8 mouse cellular contexts compared by ENCODE assay signal in the genomic region with DNA sequence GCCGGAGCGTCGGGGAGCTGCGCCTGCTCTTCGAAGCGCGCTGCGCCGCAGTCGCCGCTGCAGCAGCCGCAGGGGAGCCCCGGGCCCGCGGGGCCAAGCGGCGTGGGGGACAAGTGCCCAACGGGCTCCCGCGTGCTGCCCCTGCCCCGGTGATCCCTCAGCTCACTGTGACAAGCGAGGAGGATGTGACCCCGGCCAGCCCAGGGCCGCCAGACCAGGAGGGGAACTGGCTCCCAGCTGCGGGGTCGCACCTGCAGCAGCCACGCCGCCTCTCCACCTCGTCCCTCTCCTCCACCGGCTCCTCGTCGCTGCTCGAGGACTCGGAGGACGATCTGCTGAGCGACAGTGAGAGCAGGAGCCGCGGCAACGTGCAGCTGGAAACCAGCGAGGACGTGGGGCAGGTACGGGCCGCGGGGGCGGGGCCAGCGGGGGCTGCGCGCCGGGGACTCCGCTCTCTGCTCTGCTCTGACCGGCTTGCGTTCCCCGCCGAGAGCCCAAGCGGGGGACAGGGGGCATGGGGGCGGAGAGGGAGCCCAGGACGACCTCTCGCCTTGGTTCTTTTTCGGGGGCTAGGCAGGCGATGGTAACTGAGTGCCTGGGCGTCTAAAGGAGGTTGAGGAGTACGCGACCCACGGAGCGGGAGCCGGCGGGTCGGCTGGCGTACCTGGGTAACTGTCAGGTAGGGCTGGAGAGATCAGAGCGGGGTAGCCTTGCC. TPM values are rescaled to one million over a fixed set of nuclear protein-coding genes. Genes with fewer than 3 reads are reported as not detected.
DNase-seq lines count a peak whose midpoint lies in the region; ATAC-seq and TF ChIP-seq lines count a peak whose summit lies in the region.

No protein-coding gene starts in this region.

- no peaks in the 10 kb centered on the region; the same call in 1 of the 2 replicates for H3K4me1 ChIP-seq in cerebellum, adult 2 months (ENCODE audit: control insufficient read depth, insufficient read depth, low read length)
- H3K4me1 ChIP-seq in limb, embryonic 10.5 days = peaks cover 43% of the 10 kb centered on the region
- peaks cover 42% of the 10 kb centered on the region for H3K4me1 ChIP-seq in midbrain, embryonic 13.5 days (replicated peaks)
- H3K4me1 ChIP-seq in stomach, embryonic 16.5 days (ENCODE audit: control insufficient read depth, insufficient read depth, low read length) = peaks cover 21% of the 10 kb centered on the region

- H3K27me3 ChIP-seq in cerebellum, adult 2 months (ENCODE audit: control insufficient read depth, insufficient read depth, low read length) = peaks cover 14% of the 10 kb centered on the region; the same call in 1 of the 2 replicates
- H3K27me3 ChIP-seq in C2C12 (ENCODE audit: control insufficient read depth, insufficient read depth, insufficient read length) = no peaks in the 10 kb centered on the region
- peaks cover 90% of the 10 kb centered on the region for H3K27me3 ChIP-seq in limb, embryonic 10.5 days (ENCODE audit: low read depth, poor library complexity, severe bottlenecking)
- H3K27me3 ChIP-seq in midbrain, embryonic 13.5 days = peaks cover 64% of the 10 kb centered on the region
- peaks cover 19% of the 10 kb centered on the region for H3K27me3 ChIP-seq in stomach, embryonic 16.5 days (ENCODE audit: control insufficient read depth, insufficient read depth, low read length)

- peak overlapping the region; percentile 15 for H3ac ChIP-seq in C2C12 (ENCODE audit: control insufficient read depth, insufficient read length, low read depth)

- intact Hi-C loops in heart, postnatal 14 days (cut with DNase I) = loop anchor here (5.0 kb wide), 1 partner anchor 65 kb away; a partner anchor contains a TSS

- H3K27ac ChIP-seq in cerebellum, adult 2 months (ENCODE audit: insufficient read depth, low read length) = no peak overlapping the region
- H3K27ac ChIP-seq in limb, embryonic 10.5 days = peak overlapping the region; percentile 93
- H3K27ac ChIP-seq in midbrain, embryonic 13.5 days = no peak overlapping the region
- H3K27ac ChIP-seq in stomach, embryonic 16.5 days (ENCODE audit: low read length) = peak overlapping the region; percentile 86

- peak; percentile 47 for ATAC-seq in midbrain, embryonic 13.5 days
- no peak for ATAC-seq in stomach, embryonic 16.5 days (ENCODE audit: insufficient read depth, low FRiP score)

- DNase-seq in cerebellum, adult 2 months = no peak
- DNase-seq in cerebellum, adult 11 months = no peak
- peak; percentile 29 for DNase-seq in embryo, embryonic 10 days (ENCODE audit: low spot score)
- DNase-seq in heart, postnatal 14 days = peak; percentile 32 to 34
- peak; percentile 76 for DNase-seq in limb, embryonic 10.5 days (ENCODE audit: low spot score)

- TF ChIP-seq CTCF in cerebellum, adult 2 months (IDR thresholded peaks at IDR 0.05; ENCODE audit: borderline replicate concordance, insufficient read depth, low read depth, low read length) = no peak
- TF ChIP-seq CTCF in C2C12 (IDR thresholded peaks at IDR 0.05; ENCODE audit: control insufficient read depth, insufficient read depth, insufficient read length) = no peak

- 2% methylated on average over 70 of the region's 70 CpGs for WGBS in cerebellum, adult 2 months
- under 1% methylated on average over 70 of the region's 70 CpGs for WGBS in limb, embryonic 10.5 days
- WGBS in midbrain, embryonic 13.5 days = under 1% methylated on average over 49 of the region's 70 CpGs
- WGBS in stomach, embryonic 16.5 days = under 1% methylated on average over 70 of the region's 70 CpGs

- peak overlapping the region; percentile 64 for H3K9ac ChIP-seq in midbrain, embryonic 13.5 days (replicated peaks)
- peak overlapping the region; percentile 72 for H3K9ac ChIP-seq in stomach, embryonic 16.5 days (ENCODE audit: low read length)

- TF ChIP-seq POLR2A in cerebellum, adult 2 months (IDR thresholded peaks at IDR 0.05; ENCODE audit: borderline replicate concordance, insufficient read depth, low read length) = no peak

- H3K4me3 ChIP-seq in cerebellum, adult 2 months (replicated peaks; ENCODE audit: insufficient read depth, low read depth, low read length) = peak overlapping the region; percentile 42
- peak overlapping the region; percentile 29 for H3K4me3 ChIP-seq in C2C12 (ENCODE audit: insufficient read depth, poor library complexity, severe bottlenecking)
- peak overlapping the region; percentile 71 for H3K4me3 ChIP-seq in limb, embryonic 10.5 days
- peak overlapping the region; percentile 57 for H3K4me3 ChIP-seq in midbrain, embryonic 13.5 days (replicated peaks)
- peak overlapping the region; percentile 70 for H3K4me3 ChIP-seq in stomach, embryonic 16.5 days (replicated peaks; ENCODE audit: low read length)

- H3K9me3 ChIP-seq in limb, embryonic 10.5 days (replicated peaks) = no peaks in the 10 kb centered on the region
- no peaks in the 10 kb centered on the region for H3K9me3 ChIP-seq in midbrain, embryonic 13.5 days
- H3K9me3 ChIP-seq in stomach, embryonic 16.5 days (replicated peaks; ENCODE audit: control insufficient read depth, low read length) = no peaks in the 10 kb centered on the region

- H3K36me3 ChIP-seq in C2C12 (ENCODE audit: control insufficient read depth, insufficient read depth) = no peaks in the 10 kb centered on the region
- no peaks in the 10 kb centered on the region for H3K36me3 ChIP-seq in limb, embryonic 10.5 days
- H3K36me3 ChIP-seq in midbrain, embryonic 13.5 days = no peaks in the 10 kb centered on the region
- H3K36me3 ChIP-seq in stomach, embryonic 16.5 days (ENCODE audit: control insufficient read depth, insufficient read depth, low read length) = no peaks in the 10 kb centered on the region

- H3K4me2 ChIP-seq in midbrain, embryonic 13.5 days (replicated peaks) = peak overlapping the region; percentile 98
- H3K4me2 ChIP-seq in stomach, embryonic 16.5 days (ENCODE audit: low read depth, low read length) = peak overlapping the region; percentile 100

- no peaks in the 10 kb centered on the region for H3K79me3 ChIP-seq in C2C12 (ENCODE audit: low read depth)

- H3K79me2 ChIP-seq in C2C12 (ENCODE audit: control insufficient read depth, insufficient read depth) = no peaks in the 10 kb centered on the region

TF ChIP-seq in C2C12, 6 proteins besides CTCF, POLR2A, EP300 and RAD21:
- TF ChIP-seq USF1 (IDR thresholded peaks at IDR 0.05; ENCODE audit: low read depth) (no peak), MYOD1 (IDR thresholded peaks at IDR 0.05; ENCODE audit: control insufficient read depth, insufficient read length, low read depth) (no peak), CEBPB (IDR thresholded peaks at IDR 0.05; ENCODE audit: low read depth) (no peak), MYOG (IDR thresholded peaks at IDR 0.05; ENCODE audit: control insufficient read depth, extremely low read depth, insufficient read length) (no peak), FOSL1 (IDR thresholded peaks at IDR 0.05; ENCODE audit: insufficient read depth, low read length, poor library complexity, severe bottlenecking) (no peak)

RNA-seq across cellular contexts. Expression of a gene that starts 0.5 kb away (rescaled TPM):
- 65.2 and 78.5 TPM in 2 replicates for polyA plus RNA-seq in cerebellum, adult 2 months (2012; rRNA removed)
- polyA plus RNA-seq in C2C12 (2012; fragmentation: generic; extraction: Trizol) = 0.21 TPM
- total RNA-seq in heart, postnatal 14 days (2021) = 1 to 10 TPM in 1 of 2 experiments, under 1 TPM in 1; 0.41 to 1.1 TPM
- polyA plus RNA-seq in limb, embryonic 10.5 days (2016; fragmentation: Nextera tagmentation; extraction: Ambion mirVana) = 0.55 and 0.65 TPM in 2 replicates
- 0.52 TPM in 1 of 2 replicates, not detected in the other for polyA plus RNA-seq in midbrain, embryonic 13.5 days (2015; fragmentation: Nextera tagmentation; extraction: Ambion mirVana)
- 7.5 and 7.6 TPM in 2 replicates for polyA plus RNA-seq in stomach, embryonic 16.5 days (2015; fragmentation: Nextera tagmentation; extraction: Ambion mirVana)

RNA-seq across cellular contexts. Expression of a gene that starts 17.6 kb away (rescaled TPM):
- polyA plus RNA-seq in cerebellum, adult 2 months (2012; rRNA removed) = 16.5 and 19.1 TPM in 2 replicates
- 0.01 TPM for polyA plus RNA-seq in C2C12 (2012; fragmentation: generic; extraction: Trizol)
- total RNA-seq in heart, postnatal 14 days (2021) = not detected
- not detected in 2 replicates for polyA plus RNA-seq in limb, embryonic 10.5 days (2016; fragmentation: Nextera tagmentation; extraction: Ambion mirVana)
- 0.55 and 0.65 TPM in 2 replicates for polyA plus RNA-seq in midbrain, embryonic 13.5 days (2015; fragmentation: Nextera tagmentation; extraction: Ambion mirVana)
- polyA plus RNA-seq in stomach, embryonic 16.5 days (2015; fragmentation: Nextera tagmentation; extraction: Ambion mirVana) = 1.7 and 2.1 TPM in 2 replicates

RNA-seq across cellular contexts. Expression of a gene that starts 44.7 kb away (rescaled TPM):
- 15.9 and 17.5 TPM in 2 replicates for polyA plus RNA-seq in cerebellum, adult 2 months (2012; rRNA removed)
- 14.2 TPM for polyA plus RNA-seq in C2C12 (2012; fragmentation: generic; extraction: Trizol)
- total RNA-seq in heart, postnatal 14 days (2021) = 10 to 100 TPM; 13.2 to 13.3 TPM
- polyA plus RNA-seq in limb, embryonic 10.5 days (2016; fragmentation: Nextera tagmentation; extraction: Ambion mirVana) = 42.0 and 46.3 TPM in 2 replicates
- 25.1 and 26.8 TPM in 2 replicates for polyA plus RNA-seq in midbrain, embryonic 13.5 days (2015; fragmentation: Nextera tagmentation; extraction: Ambion mirVana)
- 26.1 and 26.7 TPM in 2 replicates for polyA plus RNA-seq in stomach, embryonic 16.5 days (2015; fragmentation: Nextera tagmentation; extraction: Ambion mirVana)

RNA-seq across cellular contexts. Expression of a gene that starts 54.9 kb away (rescaled TPM):
- polyA plus RNA-seq in cerebellum, adult 2 months (2012; rRNA removed) = 150 and 154 TPM in 2 replicates
- polyA plus RNA-seq in C2C12 (2012; fragmentation: generic; extraction: Trizol) = 9.3 TPM
- total RNA-seq in heart, postnatal 14 days (2021) = 1 to 10 TPM; 2.1 to 4.5 TPM
- polyA plus RNA-seq in limb, embryonic 10.5 days (2016; fragmentation: Nextera tagmentation; extraction: Ambion mirVana) = 22.7 and 30.0 TPM in 2 replicates
- 15.7 and 16.1 TPM in 2 replicates for polyA plus RNA-seq in midbrain, embryonic 13.5 days (2015; fragmentation: Nextera tagmentation; extraction: Ambion mirVana)
- polyA plus RNA-seq in stomach, embryonic 16.5 days (2015; fragmentation: Nextera tagmentation; extraction: Ambion mirVana) = 26.7 and 31.1 TPM in 2 replicates

Comparison
In these comparisons a context has a peak if more than half of its experiments do, and no peak if none do; other contexts are left out.
1. DNase-seq: peak in embryo, embryonic 10 days (single experiment), heart, postnatal 14 days (2 of 2) and limb, embryonic 10.5 days (single experiment); none in cerebellum, adult 2 months (0 of 2) and cerebellum, adult 11 months (single experiment).
2. H3K27ac ChIP-seq: peak in limb, embryonic 10.5 days (single experiment) and stomach, embryonic 16.5 days (single experiment); none in cerebellum, adult 2 months (single experiment) and midbrain, embryonic 13.5 days (single experiment).
3. Peak in every context shown above with its lines, with median percentiles within 50 percentile points of each other: H3K4me3 ChIP-seq.